Mouse (Mus musculus) limb, embryonic 13.5 days (tissue): ENCODE measurements at regions not wholly inside any gene's neighbourhood (a gene's known extent, or its start where the extent isn't known, plus 50 kb on each side); places are given as distances from the start of the nearest gene placed in this dataset.

ENCODE experiments used
- ATAC-seq: fragments of 200-750 bp; cut with Nextera tagmentation; 2 replicates; pipeline ENCODE4 v1.8.0; 2017; ENCODE audit warnings: low read depth, moderate number of reproducible peaks, moderate TSS enrichment; ENCODE audit not compliant: low FRiP score
- H3K27ac ChIP-seq: fragments of 300-500 bp; sonication (generic); 2 replicates; pipeline ENCODE4 v1.5.1; 2015; ENCODE audit warnings: inconsistent platforms, mild to moderate bottlenecking, moderate library complexity
- H3K27me3 ChIP-seq: fragments of 300-500 bp; sonication (generic); 2 replicates; pipeline ENCODE4 v1.6.1; 2015; ENCODE audit warnings: mild to moderate bottlenecking, inconsistent platforms
- H3K36me3 ChIP-seq: fragments of 300-500 bp; sonication (generic); 2 replicates; pipeline ENCODE4 v1.6.1; 2015; ENCODE audit warnings: inconsistent platforms, mild to moderate bottlenecking, moderate library complexity
- H3K4me1 ChIP-seq: fragments of 300-500 bp; sonication (generic); 2 replicates; pipeline ENCODE4 v1.6.1; 2015; ENCODE audit warnings: inconsistent platforms
- H3K4me2 ChIP-seq: fragments of 300-500 bp; sonication (generic); replicated peaks from 2 replicates; pipeline ENCODE4 v1.6.1; 2015; ENCODE audit warnings: inconsistent platforms, mild to moderate bottlenecking, moderate library complexity
- H3K4me3 ChIP-seq: fragments of 300-500 bp; sonication (generic); 2 replicates; pipeline ENCODE4 v1.5.1; 2015; ENCODE audit warnings: moderate library complexity, mild to moderate bottlenecking, inconsistent platforms
- H3K9ac ChIP-seq: fragments of 300-500 bp; sonication (generic); 2 replicates; pipeline ENCODE4 v1.6.1; 2015; ENCODE audit warnings: mild to moderate bottlenecking, inconsistent platforms
- H3K9me3 ChIP-seq: fragments of 300-500 bp; sonication (generic); 2 replicates; pipeline ENCODE4 v1.6.1; 2016; ENCODE audit warnings: inconsistent platforms
- WGBS: fragments of 180-500 bp; shearing (Covaris S2); methylation state at CpG from one replicate; pipeline ENCODE4 v1.1.7; 2015; 5-methylcytosine and 5-hydroxymethylcytosine counted together

DNA sequence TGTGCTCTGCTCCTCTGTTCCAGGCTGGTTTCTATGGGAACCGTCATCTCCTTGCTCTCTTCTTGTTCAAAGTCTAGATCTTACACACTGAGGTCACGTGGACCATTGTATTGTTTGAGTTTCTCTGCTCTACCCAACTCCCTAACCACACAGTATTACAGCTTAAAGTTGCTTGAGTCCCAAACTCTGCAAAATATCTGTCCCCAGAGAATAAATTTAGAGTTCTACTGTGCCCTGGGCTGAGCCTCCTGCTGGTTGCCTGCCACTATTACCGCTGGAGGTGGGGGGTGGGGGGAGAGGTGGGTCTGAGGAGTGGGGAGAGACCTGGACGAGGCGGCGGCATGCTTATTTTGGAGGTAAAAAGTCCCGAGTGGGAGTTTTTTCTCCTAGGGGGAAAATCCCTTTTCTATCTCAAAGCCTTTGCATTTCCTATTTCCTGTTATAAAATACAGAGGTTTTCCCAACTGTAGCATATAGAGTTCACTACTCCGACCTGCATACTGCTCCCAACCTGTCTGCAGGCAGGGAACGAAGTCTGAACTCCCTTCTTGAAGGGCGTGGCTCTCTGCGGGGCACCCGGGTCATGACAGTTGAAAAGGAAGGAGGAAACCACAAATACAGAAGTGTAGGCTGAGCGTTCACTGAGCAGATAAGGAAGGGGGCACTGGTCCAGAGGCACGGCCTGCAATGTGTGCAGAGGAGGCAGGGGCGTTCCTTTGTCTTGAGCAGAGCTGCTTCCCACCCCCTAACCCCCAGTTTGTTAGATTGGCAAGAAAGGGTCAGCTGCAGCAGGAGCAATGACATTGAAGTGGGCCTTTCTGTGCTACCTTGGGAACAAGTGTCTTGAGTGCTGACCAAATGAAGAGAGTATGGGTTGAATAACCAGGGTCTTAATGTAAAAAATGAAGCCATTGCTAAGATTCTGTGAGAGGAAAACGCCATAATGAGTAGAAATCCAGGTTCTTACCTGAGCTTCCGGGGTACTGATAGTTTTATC, 188.7 kb downstream of the Akap7 start:
- H3K4me3 ChIP-seq: no peak overlapping the region
- no peaks in the 10 kb centered on the region for H3K27me3 ChIP-seq
- H3K9ac ChIP-seq: no peak overlapping the region
- no peak overlapping the region for H3K4me2 ChIP-seq
- WGBS: 43% methylated on average over 17 of the region's 17 CpGs
- H3K9me3 ChIP-seq: no peaks in the 10 kb centered on the region
- H3K4me1 ChIP-seq: peaks cover 4% of the 10 kb centered on the region; the same call in 1 of the 2 replicates
- no peak overlapping the region for H3K27ac ChIP-seq
- ATAC-seq: no peak
- H3K36me3 ChIP-seq: no peaks in the 10 kb centered on the region

GRCm38 (mm10) chr10:25114316-25114715, 187.0 kb upstream of the Arg1 start:
- H3K4me1 ChIP-seq: peaks cover 15% of the 10 kb centered on the region
- H3K9ac ChIP-seq: no peak overlapping the region
- no peaks in the 10 kb centered on the region for H3K36me3 ChIP-seq
- H3K4me2 ChIP-seq: no peak overlapping the region
- H3K4me3 ChIP-seq: no peak overlapping the region
- H3K27me3 ChIP-seq: no peaks in the 10 kb centered on the region
- ATAC-seq: no peak
- H3K9me3 ChIP-seq: no peaks in the 10 kb centered on the region
- H3K27ac ChIP-seq: no peak overlapping the region
- 85% methylated on average over 4 of the region's 4 CpGs for WGBS

DNA sequence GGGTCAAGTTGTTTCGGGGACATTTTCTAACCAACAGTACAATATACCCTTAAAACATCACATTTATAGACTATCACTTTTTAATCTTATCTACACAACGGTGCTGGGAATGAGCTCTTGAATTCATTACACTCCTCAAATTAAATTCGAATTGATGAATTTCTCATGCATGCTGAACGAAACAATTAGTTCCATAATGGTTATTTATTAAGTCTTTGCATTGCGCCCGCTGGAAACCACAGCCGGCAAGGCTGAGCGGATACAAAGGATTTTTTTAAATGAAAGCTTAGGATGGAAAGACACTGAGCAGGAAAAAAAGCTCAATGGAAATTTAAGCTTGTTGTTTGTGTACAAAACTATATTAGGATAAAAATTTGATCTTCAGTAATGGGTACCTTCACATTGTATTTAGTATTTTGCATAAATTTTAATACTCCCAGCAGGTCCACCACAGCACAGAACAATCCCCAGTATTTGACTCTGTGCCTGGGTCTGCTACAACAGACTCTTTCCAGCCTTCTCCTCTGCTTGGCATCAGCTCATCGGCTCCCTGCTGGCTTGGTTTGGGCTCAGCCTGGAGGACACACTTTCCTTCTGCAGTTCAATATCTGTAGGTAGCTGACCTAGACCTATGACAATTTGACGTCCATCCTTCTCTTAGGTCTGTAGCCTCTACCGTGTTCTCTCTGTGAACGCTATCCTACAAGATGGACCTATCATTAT, 185.3 kb upstream of the Arg1 start:
- Histone ChIP-seq H3K4me2 (no peak overlapping the region), H3K9ac (no peak overlapping the region), H3K4me1 (peaks cover 11% of the 10 kb centered on the region), H3K4me3 (no peak overlapping the region), H3K27me3 (no peaks in the 10 kb centered on the region), H3K9me3 (no peaks in the 10 kb centered on the region), H3K36me3 (no peaks in the 10 kb centered on the region), H3K27ac (no peak overlapping the region)
- WGBS: 58% methylated on average over 12 of the region's 12 CpGs
- ATAC-seq: no peak

DNA sequence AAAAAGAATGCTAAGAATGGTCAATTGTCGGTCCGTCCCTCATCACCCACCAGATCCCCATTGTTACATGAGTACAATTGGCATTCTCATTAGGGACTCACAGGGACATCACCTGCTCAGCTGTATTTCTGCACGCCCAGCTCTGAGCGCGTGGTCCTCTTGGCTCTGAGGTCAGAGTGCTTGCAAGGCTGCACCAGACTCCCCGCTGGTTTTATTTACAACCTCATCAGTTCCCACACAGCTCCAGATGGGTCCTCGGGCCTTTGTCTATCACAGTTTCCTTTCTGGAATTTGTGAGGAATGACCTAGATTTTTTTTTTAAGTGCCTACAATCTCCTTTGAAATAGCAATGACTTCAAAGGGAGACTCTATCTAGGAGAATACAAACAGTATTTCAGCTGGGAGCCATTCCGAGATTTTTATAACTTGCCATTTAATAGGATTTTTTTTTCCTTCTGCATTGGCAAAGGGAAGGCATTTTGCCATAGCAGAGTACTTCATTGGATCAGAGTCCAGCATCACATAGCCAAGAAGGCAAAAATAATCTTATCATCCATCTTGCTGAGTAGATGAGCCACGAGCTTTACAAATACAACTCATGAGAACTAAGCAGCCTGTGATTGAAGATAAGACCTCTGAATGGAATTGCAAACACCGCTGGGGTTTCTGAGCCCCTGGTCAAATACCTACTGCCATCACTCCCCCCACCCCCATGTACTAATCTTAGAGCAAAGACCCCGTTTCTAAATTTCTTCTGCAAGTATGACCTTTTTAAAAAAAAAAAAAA, 184.5 kb upstream of the Arg1 start:
- no peak overlapping the region for H3K4me3 ChIP-seq
- H3K4me2 ChIP-seq: no peak overlapping the region
- no peaks in the 10 kb centered on the region for H3K27me3 ChIP-seq
- H3K9me3 ChIP-seq: no peaks in the 10 kb centered on the region
- no peak overlapping the region for H3K27ac ChIP-seq
- H3K4me1 ChIP-seq: peaks cover 11% of the 10 kb centered on the region
- H3K36me3 ChIP-seq: no peaks in the 10 kb centered on the region
- 0 out of 2 replicates have a peak, but pooled peaks have one; percentile 64 for ATAC-seq
- 10% methylated on average over 11 of the region's 11 CpGs for WGBS
- no peak overlapping the region for H3K9ac ChIP-seq

DNA sequence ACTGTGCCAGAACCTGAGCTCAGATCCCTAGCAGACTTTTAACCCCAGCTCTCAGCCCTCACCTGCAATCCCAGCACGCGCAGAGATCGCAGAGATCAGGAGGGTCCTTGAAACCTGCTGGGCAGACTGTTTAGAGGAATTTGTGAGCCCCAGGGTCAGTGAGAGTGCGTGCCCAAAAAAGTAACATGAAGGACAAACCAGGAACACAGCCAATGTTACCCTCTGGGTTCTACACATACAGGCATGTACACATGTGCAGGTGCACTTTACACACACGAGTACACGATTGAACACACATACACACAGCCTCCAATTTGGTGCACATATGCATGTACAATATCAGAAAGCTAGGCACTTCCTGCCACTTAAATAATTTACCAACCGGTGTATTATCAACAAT, 183.9 kb upstream of the Arg1 start:
- Histone ChIP-seq H3K4me3 (no peak overlapping the region), H3K27ac (no peak overlapping the region), H3K4me1 (peaks cover 11% of the 10 kb centered on the region), H3K27me3 (no peaks in the 10 kb centered on the region), H3K9ac (no peak overlapping the region), H3K36me3 (no peaks in the 10 kb centered on the region), H3K4me2 (no peak overlapping the region), H3K9me3 (no peaks in the 10 kb centered on the region)
- WGBS: 46% methylated on average over 7 of the region's 7 CpGs
- ATAC-seq: no peak

- WGBS: 59% methylated on average over 4 of the region's 4 CpGs
- peaks cover 4% of the 10 kb centered on the region; the same call in 1 of the 2 replicates for H3K4me1 ChIP-seq
- H3K4me3 ChIP-seq: no peak overlapping the region
- no peak overlapping the region for H3K9ac ChIP-seq
- no peak for ATAC-seq
- H3K36me3 ChIP-seq: no peaks in the 10 kb centered on the region
- H3K9me3 ChIP-seq: no peaks in the 10 kb centered on the region
- no peak overlapping the region for H3K27ac ChIP-seq
- no peak overlapping the region for H3K4me2 ChIP-seq
- no peaks in the 10 kb centered on the region for H3K27me3 ChIP-seq
Observed at GRCm38 (mm10) chr10:25098070-25098469, 170.8 kb upstream of the Arg1 start.

DNA sequence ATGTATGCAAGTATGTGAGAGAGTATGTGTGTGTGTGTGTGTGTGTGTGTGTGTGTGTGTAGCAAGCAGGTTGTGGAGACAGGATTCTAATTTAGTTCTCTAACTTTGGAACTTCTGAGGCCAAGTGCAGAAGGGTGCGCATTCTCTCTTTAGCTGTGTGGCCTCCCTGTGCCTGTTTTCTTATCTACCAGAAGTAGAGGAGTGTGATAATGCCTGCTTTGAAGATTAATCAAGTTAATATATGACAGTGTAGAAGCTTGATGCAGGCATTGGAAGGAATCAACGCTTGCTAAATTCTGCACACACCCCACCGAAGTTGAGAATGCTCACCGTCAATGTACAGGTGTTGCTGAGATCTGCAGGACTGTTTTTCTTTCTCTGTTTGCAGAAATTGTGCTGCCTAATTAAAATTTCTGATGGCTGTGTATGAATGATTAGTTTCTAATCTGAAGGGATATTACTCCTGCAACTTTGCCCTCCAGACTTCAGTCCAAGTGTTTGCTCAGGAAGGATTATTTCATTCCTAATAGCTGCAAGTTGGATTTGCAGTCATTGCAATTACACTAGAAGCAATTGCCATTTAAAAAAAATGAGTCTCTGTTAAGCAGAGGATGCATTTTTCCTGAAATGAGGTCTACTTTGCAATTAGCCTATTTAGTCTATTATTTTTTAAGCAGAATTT, 162.6 kb upstream of the Arg1 start:
- H3K36me3 ChIP-seq: no peaks in the 10 kb centered on the region
- WGBS: 79% methylated on average over 4 of the region's 4 CpGs
- no peaks in the 10 kb centered on the region for H3K27me3 ChIP-seq
- H3K27ac ChIP-seq: no peak overlapping the region
- no peak for ATAC-seq
- H3K4me3 ChIP-seq: no peak overlapping the region
- no peak overlapping the region for H3K9ac ChIP-seq
- H3K4me1 ChIP-seq: no peaks in the 10 kb centered on the region
- H3K4me2 ChIP-seq: no peak overlapping the region
- H3K9me3 ChIP-seq: no peaks in the 10 kb centered on the region

- no peak overlapping the region for H3K4me2 ChIP-seq
- H3K9ac ChIP-seq: no peak overlapping the region
- no peak overlapping the region for H3K4me3 ChIP-seq
- H3K27me3 ChIP-seq: no peaks in the 10 kb centered on the region
- H3K4me1 ChIP-seq: peaks cover 7% of the 10 kb centered on the region
- no peak overlapping the region for H3K27ac ChIP-seq
- ATAC-seq: no peak
- H3K36me3 ChIP-seq: no peaks in the 10 kb centered on the region
- WGBS: 95% methylated on average over 17 of the region's 17 CpGs
- H3K9me3 ChIP-seq: no peaks in the 10 kb centered on the region
Observed at GRCm38 (mm10) chr10:25086745-25087144, 159.5 kb upstream of the Arg1 start.

DNA sequence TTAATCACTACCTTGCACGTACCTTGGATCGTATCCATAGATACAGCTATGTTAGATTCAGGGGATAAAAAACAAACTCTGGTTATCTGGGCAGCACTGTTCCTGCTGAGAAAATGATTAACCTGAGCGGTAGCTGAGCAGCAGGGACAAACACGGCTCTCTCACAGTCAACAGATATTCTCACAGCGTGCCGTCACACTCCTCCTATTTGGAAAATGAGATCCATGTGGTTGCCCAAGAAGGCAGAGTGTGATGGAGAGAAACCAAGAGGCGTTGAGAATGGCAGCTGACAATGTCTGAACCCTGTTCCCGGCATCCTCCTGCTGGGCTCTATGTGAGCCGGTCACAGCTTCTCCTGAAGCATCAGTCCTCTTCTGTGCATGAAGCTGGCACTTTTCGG, 155.6 kb upstream of the Arg1 start:
- Histone ChIP-seq H3K4me3 (no peak overlapping the region), H3K4me1 (peaks cover 7% of the 10 kb centered on the region), H3K9ac (no peak overlapping the region), H3K27me3 (no peaks in the 10 kb centered on the region), H3K4me2 (0 out of 2 replicates have a peak overlapping the region, but pooled peaks have one; percentile 16), H3K36me3 (no peaks in the 10 kb centered on the region), H3K9me3 (no peaks in the 10 kb centered on the region), H3K27ac (no peak overlapping the region)
- WGBS: 33% methylated on average over 10 of the region's 10 CpGs
- 0 out of 2 replicates have a peak, but pooled peaks have one; percentile 19 for ATAC-seq

DNA sequence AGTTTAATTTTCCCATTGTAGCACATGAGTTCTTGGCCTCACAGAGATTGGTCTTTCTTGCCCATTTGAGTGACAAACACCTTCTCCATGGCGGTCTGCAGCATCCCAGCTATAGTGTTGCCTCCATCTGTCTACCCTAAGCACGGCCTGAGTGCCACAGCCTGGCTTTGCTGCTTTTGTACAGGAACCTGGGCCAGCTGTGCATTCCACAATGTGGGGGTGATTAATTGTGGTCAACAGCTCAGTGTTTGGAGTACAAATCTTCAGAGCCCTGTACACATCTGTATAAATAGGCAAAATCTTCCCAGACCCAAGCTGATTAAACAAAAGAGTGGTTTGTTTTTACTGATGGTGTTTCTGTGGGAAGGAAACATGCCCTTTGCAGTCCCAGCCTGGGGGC, 145.3 kb upstream of the Arg1 start:
- no peaks in the 10 kb centered on the region for H3K36me3 ChIP-seq
- no peak for ATAC-seq
- no peak overlapping the region for H3K4me2 ChIP-seq
- H3K27me3 ChIP-seq: no peaks in the 10 kb centered on the region
- H3K4me3 ChIP-seq: no peak overlapping the region
- H3K9ac ChIP-seq: no peak overlapping the region
- 52% methylated on average over 2 of the region's 2 CpGs for WGBS
- H3K9me3 ChIP-seq: 0 out of 2 replicates have a peak, but pooled peaks cover 7% of the 10 kb centered on the region
- H3K4me1 ChIP-seq: no peaks in the 10 kb centered on the region; the same call in 1 of the 2 replicates
- no peak overlapping the region for H3K27ac ChIP-seq

DNA sequence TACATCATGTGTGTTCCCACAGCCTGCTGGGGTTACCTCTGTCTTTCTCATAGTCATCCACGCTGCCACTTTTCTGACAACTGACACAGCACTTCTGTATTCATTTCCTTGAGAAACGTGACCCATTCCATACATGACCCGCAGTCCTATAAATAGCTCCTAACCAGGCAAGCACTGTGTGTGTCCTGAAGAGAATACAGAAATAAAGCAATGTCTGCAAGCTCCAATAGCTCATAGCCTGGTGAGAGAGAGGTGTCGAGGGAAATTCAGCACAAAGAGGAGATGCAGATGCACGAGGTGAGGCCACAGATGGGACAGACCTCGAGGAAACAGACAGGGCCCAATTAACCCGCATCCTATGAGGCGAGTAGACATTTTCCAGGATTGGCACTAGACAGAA, 141.0 kb upstream of the Arg1 start:
- Histone ChIP-seq H3K4me3 (no peak overlapping the region), H3K36me3 (no peaks in the 10 kb centered on the region), H3K27me3 (no peaks in the 10 kb centered on the region), H3K9me3 (peaks cover 11% of the 10 kb centered on the region; the same call in 1 of the 2 replicates), H3K27ac (no peak overlapping the region), H3K4me2 (no peak overlapping the region), H3K4me1 (no peaks in the 10 kb centered on the region; the same call in none of the 2 replicates), H3K9ac (no peak overlapping the region)
- WGBS: 50% methylated on average over 8 of the region's 8 CpGs
- ATAC-seq: no peak
